Mouse (Mus musculus) C2C12 (cell line): ENCODE data around the gene Atg5. TPM values are rescaled to one million over a fixed set of nuclear protein-coding genes. Genes with fewer than 3 reads are reported as not detected.

Experiments used
- H3K27me3 ChIP-seq: one replicate; pipeline ENCODE4 v1.6.1; 2011; ENCODE audit not compliant: control insufficient read depth, insufficient read depth, insufficient read length
- H3K36me3 ChIP-seq: one replicate; pipeline ENCODE4 v1.6.1; 2011; ENCODE audit not compliant: control insufficient read depth, insufficient read depth
- H3K4me3 ChIP-seq: one replicate; pipeline ENCODE4 v1.5.1; 2011; ENCODE audit warnings: mild to moderate bottlenecking, control low read depth; ENCODE audit not compliant: poor library complexity, insufficient read depth, severe bottlenecking
- H3K79me2 ChIP-seq: one replicate; pipeline ENCODE4 v1.6.1; 2011; ENCODE audit not compliant: control insufficient read depth, insufficient read depth
- H3K79me3 ChIP-seq: one replicate; pipeline ENCODE4 v1.6.1; 2011; ENCODE audit warnings: low read depth, control low read depth
- H3ac ChIP-seq: one replicate; pipeline ENCODE3; 2011; ENCODE audit warnings: low read depth; ENCODE audit not compliant: control insufficient read depth, insufficient read length
- CEBPB ChIP-seq: IDR thresholded peaks from one replicate; pipeline ENCODE4 v1.6.1; 2011; ENCODE audit warnings: low read depth, mild to moderate bottlenecking, control low read depth, moderate library complexity
- CTCF ChIP-seq: IDR thresholded peaks from one replicate; pipeline ENCODE4 v1.5.1; 2011; ENCODE audit not compliant: control insufficient read depth, insufficient read depth, insufficient read length
- FOSL1 ChIP-seq: IDR thresholded peaks from one replicate; pipeline ENCODE4 v1.8.0; 2011; ENCODE audit warnings: mild to moderate bottlenecking, low read length; ENCODE audit not compliant: poor library complexity, insufficient read depth, severe bottlenecking
- MAX ChIP-seq: IDR thresholded peaks from one replicate; pipeline ENCODE4 v1.6.1; 2011; ENCODE audit warnings: mild to moderate bottlenecking, control low read depth
- MYOD1 ChIP-seq: IDR thresholded peaks from one replicate; pipeline ENCODE4 v1.6.1; 2011; ENCODE audit warnings: low read depth; ENCODE audit not compliant: control insufficient read depth, insufficient read length
- MYOG ChIP-seq: IDR thresholded peaks from one replicate; pipeline ENCODE4 v1.6.1; 2011; ENCODE audit not compliant: control insufficient read depth, insufficient read length; ENCODE audit errors: extremely low read depth
- USF1 ChIP-seq: IDR thresholded peaks from one replicate; pipeline ENCODE4 v1.6.1; 2011; ENCODE audit warnings: low read depth, mild to moderate bottlenecking, control low read depth, moderate library complexity
- polyA plus RNA-seq: library from polyadenylated mRNA; unstranded; fragments of >200 nt; fragmentation: generic; extraction: Trizol; gene quantifications from one replicate; pipeline ENCODE4 v1.2.1, GENCODE M21; 2012; ENCODE audit warnings: missing spikeins

Atg5 gene
- polyA plus RNA-seq, 1 experiment, result 13.6 TPM

DNA sequence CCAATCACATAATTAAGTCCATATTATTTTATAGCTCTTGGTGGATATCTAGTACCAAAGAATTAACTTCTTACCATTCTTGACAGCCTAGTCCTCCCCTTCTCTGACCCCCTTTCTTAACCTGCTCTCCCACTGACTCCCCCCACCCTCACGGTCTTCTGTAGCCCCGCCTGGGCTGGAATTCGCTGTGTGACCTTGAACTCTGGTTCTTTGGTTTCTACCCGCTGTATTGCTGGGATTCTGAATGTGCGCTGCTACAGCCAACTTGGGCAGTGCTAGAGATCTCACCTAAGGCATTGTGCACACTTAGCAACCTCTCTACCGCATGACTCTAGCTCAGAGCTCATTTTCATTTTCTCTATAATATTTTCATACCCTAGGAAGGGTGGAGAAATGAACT is 90.7 kb downstream of the Atg5 start:
- H3K27me3 ChIP-seq, result no peaks in the 10 kb centered on the region
- no peaks in the 10 kb centered on the region for H3K79me2 ChIP-seq
- H3K79me3 ChIP-seq, result no peaks in the 10 kb centered on the region
- H3ac ChIP-seq, result no peak overlapping the region
- H3K36me3 ChIP-seq, result no peaks in the 10 kb centered on the region
- H3K4me3 ChIP-seq, result no peak overlapping the region
- no peak for TF ChIP-seq MYOD1
- TF ChIP-seq USF1, result no peak
- no peak for TF ChIP-seq CTCF
- no peak for TF ChIP-seq FOSL1
- TF ChIP-seq CEBPB, result no peak
- TF ChIP-seq MYOG, result no peak
- no peak for TF ChIP-seq MAX

DNA sequence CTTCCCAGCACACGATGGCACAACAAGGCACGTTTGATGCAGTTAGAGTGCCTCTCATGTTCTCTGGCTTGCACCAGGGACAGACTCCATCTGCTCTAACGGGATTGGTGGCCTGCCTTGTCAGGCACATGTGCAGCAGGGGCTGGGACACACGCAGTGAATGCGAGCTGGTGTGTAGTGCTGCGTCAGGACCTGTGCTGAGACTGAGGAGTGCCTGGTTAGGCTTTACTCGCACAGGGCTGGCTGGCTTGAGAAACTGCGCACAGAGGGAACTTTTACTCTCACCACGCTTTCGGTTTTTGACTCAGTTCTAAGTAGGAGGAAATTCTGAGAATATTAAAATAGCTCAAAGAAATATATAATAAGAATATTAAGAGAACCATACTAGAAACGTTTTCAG is 92.5 kb downstream of the Atg5 start:
- no peak for TF ChIP-seq MYOD1
- no peak for TF ChIP-seq MYOG
- TF ChIP-seq FOSL1, result no peak
- no peak for TF ChIP-seq CEBPB
- TF ChIP-seq CTCF, result no peak
- TF ChIP-seq MAX, result no peak
- no peak for TF ChIP-seq USF1

DNA sequence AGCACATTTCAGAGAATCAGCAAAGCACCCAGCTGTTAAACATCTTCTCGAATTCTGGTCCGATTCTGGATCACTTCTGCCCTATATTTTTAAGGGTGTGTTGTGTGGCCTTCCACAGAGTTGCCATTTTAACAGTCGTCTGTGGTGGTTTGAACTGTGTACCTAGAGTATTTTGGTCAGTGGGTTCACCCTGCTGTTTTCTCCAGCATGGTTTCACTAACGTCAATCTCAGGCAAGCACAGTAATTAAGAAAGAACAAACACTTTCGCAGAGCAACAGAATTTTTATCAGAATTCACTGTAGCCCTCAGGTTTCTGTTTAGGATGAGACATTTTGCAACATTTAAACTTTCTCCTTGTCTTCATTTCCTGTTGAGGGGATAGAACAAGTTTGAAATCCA is 94.3 kb downstream of the Atg5 start:
- Histone ChIP-seq H3ac (no peak overlapping the region), H3K36me3 (no peaks in the 10 kb centered on the region), H3K27me3 (no peaks in the 10 kb centered on the region), H3K4me3 (no peak overlapping the region), H3K79me2 (no peaks in the 10 kb centered on the region), H3K79me3 (no peaks in the 10 kb centered on the region)
- TF ChIP-seq CTCF, result no peak
- no peak for TF ChIP-seq MYOG
- no peak for TF ChIP-seq CEBPB
- TF ChIP-seq USF1, result no peak
- TF ChIP-seq MYOD1, result no peak
- TF ChIP-seq MAX, result no peak
- no peak for TF ChIP-seq FOSL1

More for the DNA sequence above, 92.5 kb downstream of the Atg5 start:
- Histone ChIP-seq H3K79me3 (no peaks in the 10 kb centered on the region), H3K4me3 (no peak overlapping the region), H3ac (no peak overlapping the region), H3K79me2 (no peaks in the 10 kb centered on the region), H3K36me3 (no peaks in the 10 kb centered on the region), H3K27me3 (no peaks in the 10 kb centered on the region)

DNA sequence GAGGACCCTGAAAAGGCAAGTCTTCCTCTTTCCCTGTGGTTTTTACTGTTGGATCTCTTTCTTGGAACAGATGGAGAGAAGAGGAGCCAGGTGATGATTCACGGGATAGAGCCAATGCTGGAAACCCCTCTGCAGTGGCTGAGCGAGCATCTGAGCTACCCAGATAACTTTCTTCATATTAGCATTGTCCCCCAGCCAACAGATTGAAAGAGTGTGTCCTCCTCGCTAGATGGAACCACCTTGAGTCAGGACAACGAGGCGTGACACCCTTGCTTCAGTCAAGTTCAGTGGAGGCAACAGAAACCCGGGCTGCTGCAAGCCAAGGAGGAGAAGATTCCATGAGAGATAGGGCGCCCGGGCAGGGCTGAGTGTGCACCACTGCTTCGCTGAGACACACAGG is 94.7 kb downstream of the Atg5 start:
- no peaks in the 10 kb centered on the region for H3K27me3 ChIP-seq
- no peak overlapping the region for H3ac ChIP-seq
- no peaks in the 10 kb centered on the region for H3K79me2 ChIP-seq
- no peak overlapping the region for H3K4me3 ChIP-seq
- no peaks in the 10 kb centered on the region for H3K79me3 ChIP-seq
- no peaks in the 10 kb centered on the region for H3K36me3 ChIP-seq
- no peak for TF ChIP-seq CEBPB
- TF ChIP-seq USF1, result no peak
- no peak for TF ChIP-seq MYOD1
- TF ChIP-seq CTCF, result no peak
- no peak for TF ChIP-seq FOSL1
- no peak for TF ChIP-seq MYOG
- no peak for TF ChIP-seq MAX

DNA sequence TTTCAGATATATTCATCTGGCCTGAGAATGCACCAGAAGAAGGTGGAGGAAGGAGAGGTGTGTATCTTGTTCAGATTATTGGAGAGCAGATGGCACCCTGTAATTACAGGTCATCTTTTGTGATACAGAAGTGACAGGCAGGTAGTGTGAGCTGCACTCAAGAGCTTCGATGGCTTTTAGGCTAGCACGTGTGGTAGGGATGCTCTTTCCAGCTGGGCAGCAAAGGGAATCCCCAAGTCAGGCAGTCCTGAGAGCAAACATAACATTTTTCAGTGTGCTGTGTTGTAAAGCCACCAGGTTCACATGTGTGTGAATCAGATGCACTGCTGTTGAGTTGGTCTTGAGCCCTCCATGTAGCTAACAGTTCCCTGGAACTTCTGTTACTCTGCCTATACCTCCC is 98.0 kb downstream of the Atg5 start:
- H3K4me3 ChIP-seq, result no peak overlapping the region
- TF ChIP-seq MYOG (no peak), MYOD1 (no peak), FOSL1 (no peak), MAX (no peak), CEBPB (no peak), CTCF (no peak), USF1 (no peak)
- no peaks in the 10 kb centered on the region for H3K27me3 ChIP-seq

DNA sequence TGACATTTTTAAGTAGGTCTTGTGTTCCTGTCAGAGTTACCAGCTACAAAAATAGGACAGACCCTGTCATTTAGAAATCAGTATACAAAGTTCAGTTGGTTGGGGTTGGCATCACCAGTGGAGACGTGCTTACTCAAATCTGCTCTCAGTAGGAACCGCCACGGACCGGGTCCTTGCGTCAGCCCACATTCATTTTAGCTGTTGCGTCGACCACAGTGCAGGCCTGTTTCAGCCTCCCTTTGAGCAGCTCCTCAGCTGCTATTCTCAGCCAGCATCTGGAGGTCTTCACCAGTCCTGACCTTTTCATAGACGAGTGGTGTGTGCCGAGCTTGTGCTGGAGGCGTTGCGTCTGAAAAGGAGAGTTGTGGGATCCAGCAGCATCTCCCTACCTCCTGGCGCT is 98.9 kb downstream of the Atg5 start:
- Histone ChIP-seq H3ac (no peak overlapping the region), H3K79me2 (no peaks in the 10 kb centered on the region), H3K4me3 (no peak overlapping the region), H3K27me3 (no peaks in the 10 kb centered on the region), H3K79me3 (no peaks in the 10 kb centered on the region), H3K36me3 (no peaks in the 10 kb centered on the region)
- TF ChIP-seq CTCF (no peak), MYOG (no peak), FOSL1 (no peak), CEBPB (no peak)

More for the DNA sequence above, 98.0 kb downstream of the Atg5 start:
- H3K79me3 ChIP-seq, result no peaks in the 10 kb centered on the region
- H3K79me2 ChIP-seq, result no peaks in the 10 kb centered on the region
- no peak overlapping the region for H3ac ChIP-seq
- H3K36me3 ChIP-seq, result no peaks in the 10 kb centered on the region
